ENCODE assay signal across 13 mouse cellular contexts in genomic region chrX:53464194-53464593, GRCm38 (mm10). TPM values are rescaled to one million over a fixed set of nuclear protein-coding genes. Genes with fewer than 3 reads are reported as not detected.
"Had no signal": no experiment of that assay in that cellular context is flagged by ENCODE, and none has a peak within 500 bp of the region (broad histone marks: within the 10 kb centered on the region; RNA-seq: fewer than 3 reads in every experiment).

No protein-coding gene starts in this region.

RNA-seq across cellular contexts. Expression of gene Etd, which starts 29.5 kb away (rescaled TPM):
- total RNA-seq: neutrophil, adult 5-6 weeks had no signal
- polyA plus RNA-seq: neural tube, embryonic 13.5 days; neural tube, embryonic 14.5 days; neural tube, embryonic 15.5 days; small intestine, adult 2 months; spleen, adult 2 months; stomach, embryonic 14.5 days; stomach, embryonic 15.5 days; stomach, embryonic 16.5 days; stomach, postnatal 0 days; thymus, adult 2 months; thymus, postnatal 0 days; urinary bladder, adult 2 months had no signal
